Mouse (Mus musculus): Measurements from ENCODE around the gene Kbtbd2.

GRCm38 (mm10) chr6:56843229-56843628, 45.6 kb upstream of the Kbtbd2 start:
- no peak for TF ChIP-seq CTCF (IDR thresholded peaks at IDR 0.05; ENCODE audit: low read depth, low read length)
- TF ChIP-seq POLR2A (IDR thresholded peaks at IDR 0.05; ENCODE audit: insufficient read depth, low read length): no peak

All from ES-Bruce4 (cell line).